Mouse (Mus musculus) cortical plate, adult 2 months (tissue): ENCODE results near the gene Tanc1.

Experiments used
- CTCF ChIP-seq: fragments of 200-500 bp; IDR thresholded peaks from 2 replicates; pipeline ENCODE4 v1.5.1; 2011; ENCODE audit warnings: mild to moderate bottlenecking, control low read depth, low read length; ENCODE audit not compliant: insufficient read depth; ENCODE audit errors: extremely low read depth
- POLR2A ChIP-seq: fragments of 200-500 bp; IDR thresholded peaks from 2 replicates; pipeline ENCODE4 v1.6.1; 2011; ENCODE audit warnings: mild to moderate bottlenecking, low read length, control low read depth; ENCODE audit not compliant: insufficient read depth; ENCODE audit errors: extremely low read depth

DNA sequence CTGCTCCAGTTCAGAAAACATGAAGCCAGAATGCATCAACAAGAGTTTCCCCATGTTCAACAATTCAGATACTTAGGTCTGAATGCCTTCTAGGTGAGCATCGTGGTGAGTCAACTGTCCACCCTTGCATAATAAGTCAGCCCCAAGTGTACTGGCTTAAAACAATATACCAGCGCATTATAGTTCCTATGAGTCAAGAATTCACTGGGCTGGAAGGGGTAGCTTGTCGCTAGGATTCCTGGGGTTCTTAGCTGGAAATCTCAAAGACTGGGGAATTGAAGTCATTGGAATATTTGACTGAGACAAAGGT lies 23.8 kb upstream of the Tanc1 start:
- TF ChIP-seq CTCF: no peak
- no peak for TF ChIP-seq POLR2A
